Mouse (Mus musculus): Measurements from ENCODE around the gene Krt71.
A peak's percentile ranks its signal among the peaks of the same experiment; 100 is the strongest.
"Not testable (repeated sequence)": the region's sequence is repeated elsewhere in the genome, so short reads cannot be mapped to it uniquely, and the experiment has no call there.

The Krt71 gene

GRCm38 (mm10) chr15:101742711-101743110 is at the start of gene Krt71:
Gene Krt71, minus strand, starts transcription at chr15:101743109.
- no peak for DNase-seq (ENCODE audit: low spot score in 2 of 2)

GRCm38 (mm10) chr15:101790867-101791266 is 48.0 kb upstream of the Krt71 start:
- no peak for DNase-seq (ENCODE audit: low spot score in 2 of 2)

- no peak for DNase-seq (ENCODE audit: low spot score in 2 of 2)
Measured at GRCm38 (mm10) chr15:101786360-101786759, 43.5 kb upstream of the Krt71 start, which contains the start of gene Krt72. Gene Krt72, minus strand, starts transcription at chr15:101786460.

GRCm38 (mm10) chr15:101773420-101773819 is 30.5 kb upstream of the Krt71 start:
- no peak for DNase-seq (ENCODE audit: low spot score in 2 of 2)

GRCm38 (mm10) chr15:101772711-101773081 is 29.8 kb upstream of the Krt71 start:
- peak; percentile 79 to 91 for DNase-seq (ENCODE audit: low spot score in 2 of 2)

GRCm38 (mm10) chr15:101772080-101772710 is 29.3 kb upstream of the Krt71 start:
- DNase-seq (ENCODE audit: low spot score in 2 of 2): no peak

- DNase-seq (ENCODE audit: low spot score in 2 of 2): no peak
Measured at GRCm38 (mm10) chr15:101770226-101770625, 27.3 kb upstream of the Krt71 start.

- DNase-seq (ENCODE audit: low spot score in 2 of 2): no peak
Measured at GRCm38 (mm10) chr15:101737786-101738185, 5.1 kb downstream of the Krt71 start.

- DNase-seq (ENCODE audit: low spot score in 2 of 2): no peak
Measured at GRCm38 (mm10) chr15:101730653-101731052, 12.3 kb downstream of the Krt71 start.

- no peak for DNase-seq (ENCODE audit: low spot score in 2 of 2)
Measured at GRCm38 (mm10) chr15:101724686-101725085, 18.2 kb downstream of the Krt71 start.

GRCm38 (mm10) chr15:101715831-101716230 is 27.1 kb downstream of the Krt71 start:
- DNase-seq (ENCODE audit: low spot score in 2 of 2): no peak

GRCm38 (mm10) chr15:101714356-101714755 is 28.6 kb downstream of the Krt71 start:
- no peak for DNase-seq (ENCODE audit: low spot score in 2 of 2)

GRCm38 (mm10) chr15:101713731-101714130 is 29.2 kb downstream of the Krt71 start:
- DNase-seq (ENCODE audit: low spot score in 2 of 2): peak in 1 of 2 experiments; percentile 26

- DNase-seq (ENCODE audit: low spot score in 2 of 2): no peak
Measured at GRCm38 (mm10) chr15:101712720-101713119, 30.2 kb downstream of the Krt71 start, which contains the start of gene Krt5. Gene Krt5, minus strand, starts transcription at chr15:101712898.

GRCm38 (mm10) chr15:101708683-101709082 is 34.2 kb downstream of the Krt71 start:
- DNase-seq (ENCODE audit: low spot score in 2 of 2): no peak

GRCm38 (mm10) chr15:101707454-101707853 is 35.5 kb downstream of the Krt71 start:
- peak in 1 of 2 experiments; percentile 58 for DNase-seq (ENCODE audit: low spot score in 2 of 2)

- DNase-seq (ENCODE audit: low spot score in 2 of 2): no peak
Measured at GRCm38 (mm10) chr15:101704066-101704465, 38.8 kb downstream of the Krt71 start.

- DNase-seq (ENCODE audit: low spot score in 2 of 2): no peak
Measured at GRCm38 (mm10) chr15:101702380-101702779, 40.5 kb downstream of the Krt71 start.

GRCm38 (mm10) chr15:101699866-101700265 is 43.0 kb downstream of the Krt71 start:
- DNase-seq (ENCODE audit: low spot score in 2 of 2): no peak

GRCm38 (mm10) chr15:101699192-101699591 is 43.7 kb downstream of the Krt71 start:
- DNase-seq (ENCODE audit: low spot score in 2 of 2): no peak

- no peak for DNase-seq (ENCODE audit: low spot score in 2 of 2)
Measured at GRCm38 (mm10) chr15:101697326-101698188, 45.4 kb downstream of the Krt71 start.

GRCm38 (mm10) chr15:101694207-101694606 is 48.7 kb downstream of the Krt71 start, which contains the start of gene Krt6a:
Gene Krt6a, minus strand, starts transcription at chr15:101694307.
- no peak for DNase-seq (ENCODE audit: low spot score in 2 of 2)

- not testable (repeated sequence) for DNase-seq (ENCODE audit: low spot score in 2 of 2)
Measured at GRCm38 (mm10) chr15:101690460-101690859, 52.4 kb downstream of the Krt71 start.

Measured in urinary bladder, postnatal 4 days (tissue).